Mouse (Mus musculus): ENCODE data around the gene Pacsin2.

- TF ChIP-seq CTCF (IDR thresholded peaks at IDR 0.05; ENCODE audit: low read depth, low read length) (no peak), POLR2A (IDR thresholded peaks at IDR 0.05; ENCODE audit: extremely low read depth, insufficient read depth, low read length) (no peak)
Measured at GRCm38 (mm10) chr15:83467232-83467966, 3.0 kb upstream of the Pacsin2 start.
